Mouse (Mus musculus) lung, adult 2 months (tissue): ENCODE measurements around the gene Akap6.

Source experiments
- CTCF ChIP-seq: fragments of 200-500 bp; IDR thresholded peaks from 2 replicates; pipeline ENCODE4 v1.5.1; 2011; ENCODE audit warnings: mild to moderate bottlenecking, low read length, control low read depth; ENCODE audit not compliant: insufficient read depth
- POLR2A ChIP-seq: fragments of 200-500 bp; IDR thresholded peaks from 2 replicates; pipeline ENCODE4 v1.6.1; 2011; ENCODE audit warnings: low read depth, mild to moderate bottlenecking, control low read depth, low read length, borderline replicate concordance; ENCODE audit errors: extremely low read depth

DNA sequence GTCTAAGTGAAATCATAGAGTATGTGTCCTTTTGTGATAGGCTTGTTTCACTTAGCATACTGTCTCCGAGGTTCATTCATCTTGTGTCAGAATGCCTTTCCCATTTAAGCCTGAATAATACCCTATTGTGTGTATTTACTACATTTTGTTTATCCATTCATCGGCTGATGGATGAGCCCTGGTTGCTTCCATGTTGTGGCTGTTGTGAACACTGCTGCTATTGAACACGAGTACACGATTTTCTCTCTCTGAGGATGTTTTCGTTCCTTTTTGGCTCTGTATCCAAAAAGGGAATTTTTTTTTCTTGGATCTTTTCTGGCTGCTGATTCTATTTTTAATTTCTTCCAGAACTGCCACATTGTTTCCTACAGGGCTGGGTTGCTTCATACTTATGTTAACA lies 81.0 kb downstream of the Akap6 start:
- no peak for TF ChIP-seq POLR2A
- TF ChIP-seq CTCF, result no peak
